Mouse (Mus musculus) thymus, postnatal 25 days (tissue): Measurements from ENCODE around the gene Rcn2.
A peak's percentile ranks its signal among the peaks of the same experiment; 100 is the strongest.

Experiments used
- DNase-seq: peaks from one replicate; pipeline ENCODE4 v3.0.0; 2022

Rcn2 gene

GRCm38 (mm10) chr9:56097584-56098298 lies 56.1 kb downstream of the Rcn2 start:
- DNase-seq = no peak

GRCm38 (mm10) chr9:56100041-56100522 lies 58.4 kb downstream of the Rcn2 start:
- DNase-seq = peak; percentile 26

- no peak for DNase-seq
These were observed 59.4 kb downstream of the Rcn2 start for GRCm38 (mm10) chr9:56101022-56101421.

- no peak for DNase-seq
These were observed 63.3 kb downstream of the Rcn2 start for GRCm38 (mm10) chr9:56104921-56105320.

GRCm38 (mm10) chr9:56106274-56107072 lies 64.8 kb downstream of the Rcn2 start:
- no peak for DNase-seq

GRCm38 (mm10) chr9:56107527-56107926 lies 65.9 kb downstream of the Rcn2 start:
- DNase-seq = no peak

GRCm38 (mm10) chr9:56108174-56108573 lies 66.5 kb downstream of the Rcn2 start:
- no peak for DNase-seq
